In genomic region chr8:106619549-106620245, GRCm38 (mm10) we compare ENCODE assay signal across 7 mouse cellular contexts. TPM values are rescaled to one million over a fixed set of nuclear protein-coding genes. Genes with fewer than 3 reads are reported as not detected.
A peak's percentile ranks its signal among the peaks of the same experiment; 100 is the strongest.
DNase-seq lines count a peak whose midpoint lies in the region; ATAC-seq and TF ChIP-seq lines count a peak whose summit lies in the region.

No protein-coding gene starts in this region.

- peak; percentile 73 for ATAC-seq in intestine, embryonic 16.5 days
- peak; percentile 73 for ATAC-seq in liver, embryonic 15.5 days (ENCODE audit: insufficient read depth)

- no peak for TF ChIP-seq CTCF in E14TG2a.4 (conservative IDR thresholded peaks at IDR 0.05; ENCODE audit: low read length)

- H3K4me2 ChIP-seq in intestine, embryonic 16.5 days (ENCODE audit: low read depth, low read length) = peak overlapping the region; percentile 15
- peak overlapping the region; percentile 20; the same call in 1 of the 2 replicates for H3K4me2 ChIP-seq in liver, embryonic 15.5 days

- H3K27ac ChIP-seq in intestine, embryonic 16.5 days (ENCODE audit: low read length) = peak overlapping the region; percentile 79
- H3K27ac ChIP-seq in liver, embryonic 15.5 days (replicated peaks) = peak overlapping the region; percentile 45; the same call in 1 of the 2 replicates

- peaks cover 7% of the 10 kb centered on the region for H3K9me3 ChIP-seq in E14TG2a.4 (ENCODE audit: low read length)
- H3K9me3 ChIP-seq in intestine, embryonic 16.5 days (ENCODE audit: control insufficient read depth, low read length) = no peaks in the 10 kb centered on the region; the same call in 1 of the 2 replicates
- no peaks in the 10 kb centered on the region for H3K9me3 ChIP-seq in liver, embryonic 15.5 days (replicated peaks)

- H3K4me3 ChIP-seq in E14TG2a.4 (replicated peaks; ENCODE audit: low read length) = peak overlapping the region; percentile 75
- H3K4me3 ChIP-seq in intestine, embryonic 16.5 days (ENCODE audit: low read length) = no peak overlapping the region
- H3K4me3 ChIP-seq in liver, embryonic 15.5 days (replicated peaks) = no peak overlapping the region

- peaks cover 40% of the 10 kb centered on the region for H3K36me3 ChIP-seq in E14TG2a.4 (ENCODE audit: insufficient read depth, low read length)
- H3K36me3 ChIP-seq in intestine, embryonic 16.5 days (ENCODE audit: control insufficient read depth, insufficient read depth, low read length) = no peaks in the 10 kb centered on the region
- H3K36me3 ChIP-seq in liver, embryonic 15.5 days (replicated peaks) = no peaks in the 10 kb centered on the region

- H3K9ac ChIP-seq in intestine, embryonic 16.5 days (ENCODE audit: low read depth, low read length) = peak overlapping the region; percentile 48; the same call in 1 of the 2 replicates
- no peak overlapping the region for H3K9ac ChIP-seq in liver, embryonic 15.5 days

- H3K4me1 ChIP-seq in E14TG2a.4 (replicated peaks; ENCODE audit: low read depth, low read length) = peaks cover 96% of the 10 kb centered on the region
- peaks cover 47% of the 10 kb centered on the region for H3K4me1 ChIP-seq in intestine, embryonic 16.5 days (ENCODE audit: control insufficient read depth, insufficient read depth, low read length)
- H3K4me1 ChIP-seq in liver, embryonic 15.5 days (replicated peaks) = peaks cover 10% of the 10 kb centered on the region; the same call in 1 of the 2 replicates

- no peaks in the 10 kb centered on the region for H3K27me3 ChIP-seq in E14TG2a.4 (ENCODE audit: insufficient read depth, low read length)
- H3K27me3 ChIP-seq in intestine, embryonic 16.5 days (replicated peaks; ENCODE audit: control insufficient read depth, insufficient read depth, low read length) = no peaks in the 10 kb centered on the region
- no peaks in the 10 kb centered on the region for H3K27me3 ChIP-seq in liver, embryonic 15.5 days

- intact Hi-C loops in left cerebral cortex, postnatal 36 days (cut with DNase I) = no loop called here

- peak; percentile 96 for DNase-seq in 3T3-L1 (ENCODE audit: low read depth, low spot score)
- DNase-seq in fat pad, adult 2 months (ENCODE audit: extremely low read depth, low read depth, low spot score) = peak; percentile 82
- peak; percentile 57 for DNase-seq in urinary bladder, postnatal 25 days (ENCODE audit: low spot score)
- no peak for DNase-seq in left cerebral cortex, postnatal 36 days (ENCODE audit: low spot score in 2 of 2)

- 37% methylated on average over 9 of the region's 9 CpGs for WGBS in intestine, embryonic 16.5 days
- 31% methylated on average over 9 of the region's 9 CpGs for WGBS in liver, embryonic 15.5 days (ENCODE audit: insufficient replicate concordance)

RNA-seq across cellular contexts. Expression of gene Cdh1, which starts 16.5 kb away (rescaled TPM):
- 170 and 181 TPM in 2 replicates for polyA plus RNA-seq in intestine, embryonic 16.5 days (2015; fragmentation: Nextera tagmentation; extraction: Ambion mirVana)
- polyA plus RNA-seq in liver, embryonic 15.5 days (2015; fragmentation: Nextera tagmentation; extraction: Ambion mirVana) = 19.0 and 23.2 TPM in 2 replicates
- total RNA-seq in left cerebral cortex, postnatal 36 days (2021) = 1 to 10 TPM; 1.4 to 1.9 TPM

RNA-seq across cellular contexts. Expression of gene Gm10073, which starts 46.4 kb away (rescaled TPM):
- polyA plus RNA-seq in intestine, embryonic 16.5 days (2015; fragmentation: Nextera tagmentation; extraction: Ambion mirVana) = 8.4 and 10.6 TPM in 2 replicates
- 4.0 and 7.3 TPM in 2 replicates for polyA plus RNA-seq in liver, embryonic 15.5 days (2015; fragmentation: Nextera tagmentation; extraction: Ambion mirVana)
- total RNA-seq in left cerebral cortex, postnatal 36 days (2021) = 10 to 100 TPM; 76.4 to 91.4 TPM

Comparison
In these comparisons a context has a peak if more than half of its experiments do, and no peak if none do; other contexts are left out.
1. DNase-seq: peak in 3T3-L1 (single experiment), fat pad, adult 2 months (single experiment) and urinary bladder, postnatal 25 days (single experiment); none in left cerebral cortex, postnatal 36 days (0 of 2).